Mouse (Mus musculus): ENCODE data around the gene Tmem159. TPM values are rescaled to one million over a fixed set of nuclear protein-coding genes. Genes with fewer than 3 reads are reported as not detected.

Gene Tmem159
- polyA plus RNA-seq, 1 experiment from 2014 or later = 40.4 TPM

GRCm38 (mm10) chr7:120097845-120098244 is 4.3 kb upstream of the Tmem159 start:
- Histone ChIP-seq H3K27me3 (ENCODE audit: insufficient read depth, low read length) (no peaks in the 10 kb centered on the region), H3K4me3 (ENCODE audit: low read length) (no peak overlapping the region), H3K9me3 (ENCODE audit: low read length) (no peaks in the 10 kb centered on the region), H3K27ac (ENCODE audit: low read length) (no peak overlapping the region), H3K4me2 (replicated peaks; ENCODE audit: low read depth, low read length) (peak overlapping the region; percentile 15; the same call in 1 of the 2 replicates), H3K4me1 (ENCODE audit: insufficient read depth, low read length) (0 out of 2 replicates have a peak, but pooled peaks cover under 1% of the 10 kb centered on the region), H3K36me3 (ENCODE audit: insufficient read depth, low read length) (no peaks in the 10 kb centered on the region), H3K9ac (replicated peaks; ENCODE audit: low read length) (no peak overlapping the region)
- ATAC-seq (ENCODE audit: low FRiP score, low TSS enrichment) = peak; percentile 55
- 6% methylated on average over 7 of the region's 7 CpGs for WGBS

- no peak overlapping the region for H3K27ac ChIP-seq (ENCODE audit: low read length)
- H3K4me2 ChIP-seq (replicated peaks; ENCODE audit: low read depth, low read length) = no peak overlapping the region; the same call in 1 of the 2 replicates
- H3K27me3 ChIP-seq (ENCODE audit: insufficient read depth, low read length) = no peaks in the 10 kb centered on the region
- H3K4me3 ChIP-seq (ENCODE audit: low read length) = no peak overlapping the region
- no peak overlapping the region for H3K9ac ChIP-seq (replicated peaks; ENCODE audit: low read length)
- WGBS = 24% methylated on average over 9 of the region's 9 CpGs
- no peaks in the 10 kb centered on the region for H3K36me3 ChIP-seq (ENCODE audit: insufficient read depth, low read length)
- ATAC-seq (ENCODE audit: low FRiP score, low TSS enrichment) = 0 out of 2 replicates have a peak, but pooled peaks have one; percentile 44
- no peaks in the 10 kb centered on the region for H3K9me3 ChIP-seq (ENCODE audit: low read length)
- peaks cover 6% of the 10 kb centered on the region for H3K4me1 ChIP-seq (ENCODE audit: insufficient read depth, low read length)
Measured at GRCm38 (mm10) chr7:120098403-120098802, 3.8 kb upstream of the Tmem159 start.

- Histone ChIP-seq H3K27ac (ENCODE audit: low read length) (no peak overlapping the region), H3K9ac (replicated peaks; ENCODE audit: low read length) (peak overlapping the region; percentile 78), H3K4me3 (ENCODE audit: low read length) (peak overlapping the region; percentile 69), H3K4me1 (ENCODE audit: insufficient read depth, low read length) (peaks cover 9% of the 10 kb centered on the region), H3K4me2 (replicated peaks; ENCODE audit: low read depth, low read length) (peak overlapping the region; percentile 93), H3K36me3 (ENCODE audit: insufficient read depth, low read length) (no peaks in the 10 kb centered on the region; the same call in 1 of the 2 replicates), H3K27me3 (ENCODE audit: insufficient read depth, low read length) (no peaks in the 10 kb centered on the region), H3K9me3 (ENCODE audit: low read length) (no peaks in the 10 kb centered on the region)
- 2% methylated on average over 25 of the region's 25 CpGs for WGBS
- ATAC-seq (ENCODE audit: low FRiP score, low TSS enrichment) = peak; percentile 40; the same call in 1 of the 2 replicates
Measured at GRCm38 (mm10) chr7:120103019-120103567, 940 bp downstream of the Tmem159 start.

- no peaks in the 10 kb centered on the region; the same call in 1 of the 2 replicates for H3K36me3 ChIP-seq (ENCODE audit: insufficient read depth, low read length)
- no peak overlapping the region for H3K9ac ChIP-seq (replicated peaks; ENCODE audit: low read length)
- no peak for ATAC-seq (ENCODE audit: low FRiP score, low TSS enrichment)
- H3K9me3 ChIP-seq (ENCODE audit: low read length) = no peaks in the 10 kb centered on the region
- peaks cover 9% of the 10 kb centered on the region for H3K4me1 ChIP-seq (ENCODE audit: insufficient read depth, low read length)
- no peak overlapping the region for H3K4me3 ChIP-seq (ENCODE audit: low read length)
- no peak overlapping the region for H3K4me2 ChIP-seq (replicated peaks; ENCODE audit: low read depth, low read length)
- H3K27ac ChIP-seq (ENCODE audit: low read length) = no peak overlapping the region
- H3K27me3 ChIP-seq (ENCODE audit: insufficient read depth, low read length) = no peaks in the 10 kb centered on the region
- WGBS = 76% methylated on average over 3 of the region's 3 CpGs
Measured at GRCm38 (mm10) chr7:120104975-120105374, 2.8 kb downstream of the Tmem159 start.

- H3K4me3 ChIP-seq (ENCODE audit: low read length) = no peak overlapping the region
- no peaks in the 10 kb centered on the region; the same call in 1 of the 2 replicates for H3K36me3 ChIP-seq (ENCODE audit: insufficient read depth, low read length)
- H3K9me3 ChIP-seq (ENCODE audit: low read length) = no peaks in the 10 kb centered on the region
- no peak overlapping the region for H3K27ac ChIP-seq (ENCODE audit: low read length)
- H3K27me3 ChIP-seq (ENCODE audit: insufficient read depth, low read length) = no peaks in the 10 kb centered on the region
- no peak overlapping the region for H3K4me2 ChIP-seq (replicated peaks; ENCODE audit: low read depth, low read length)
- ATAC-seq (ENCODE audit: low FRiP score, low TSS enrichment) = no peak
- WGBS = 53% methylated on average over 2 of the region's 2 CpGs
- H3K4me1 ChIP-seq (ENCODE audit: insufficient read depth, low read length) = peaks cover 9% of the 10 kb centered on the region
- H3K9ac ChIP-seq (replicated peaks; ENCODE audit: low read length) = no peak overlapping the region
Measured at GRCm38 (mm10) chr7:120106356-120106755, 4.2 kb downstream of the Tmem159 start.

- Histone ChIP-seq H3K4me3 (ENCODE audit: low read length) (no peak overlapping the region), H3K9ac (replicated peaks; ENCODE audit: low read length) (no peak overlapping the region), H3K9me3 (ENCODE audit: low read length) (no peaks in the 10 kb centered on the region), H3K27me3 (ENCODE audit: insufficient read depth, low read length) (no peaks in the 10 kb centered on the region), H3K4me1 (ENCODE audit: insufficient read depth, low read length) (no peaks in the 10 kb centered on the region), H3K4me2 (replicated peaks; ENCODE audit: low read depth, low read length) (no peak overlapping the region), H3K27ac (ENCODE audit: low read length) (no peak overlapping the region), H3K36me3 (ENCODE audit: insufficient read depth, low read length) (peaks cover 4% of the 10 kb centered on the region)
- 85% methylated on average over 5 of the region's 5 CpGs for WGBS
- no peak for ATAC-seq (ENCODE audit: low FRiP score, low TSS enrichment)
Measured at GRCm38 (mm10) chr7:120109676-120110075, 7.5 kb downstream of the Tmem159 start.

GRCm38 (mm10) chr7:120116976-120117375 is 14.8 kb downstream of the Tmem159 start:
- no peak overlapping the region for H3K9ac ChIP-seq (replicated peaks; ENCODE audit: low read length)

GRCm38 (mm10) chr7:120117529-120117928 is 15.4 kb downstream of the Tmem159 start:
- WGBS = 34% methylated on average over 6 of the region's 6 CpGs
- H3K4me2 ChIP-seq (replicated peaks; ENCODE audit: low read depth, low read length) = no peak overlapping the region

More at GRCm38 (mm10) chr7:120116976-120117375, 14.8 kb downstream of the Tmem159 start:
- Histone ChIP-seq H3K4me2 (replicated peaks; ENCODE audit: low read depth, low read length) (no peak overlapping the region), H3K9me3 (ENCODE audit: low read length) (no peaks in the 10 kb centered on the region), H3K27ac (ENCODE audit: low read length) (no peak overlapping the region), H3K4me1 (ENCODE audit: insufficient read depth, low read length) (no peaks in the 10 kb centered on the region), H3K27me3 (ENCODE audit: insufficient read depth, low read length) (no peaks in the 10 kb centered on the region), H3K4me3 (ENCODE audit: low read length) (no peak overlapping the region), H3K36me3 (ENCODE audit: insufficient read depth, low read length) (peaks cover 22% of the 10 kb centered on the region; the same call in 1 of the 2 replicates)
- 82% methylated on average over 5 of the region's 5 CpGs for WGBS
- no peak for ATAC-seq (ENCODE audit: low FRiP score, low TSS enrichment)

GRCm38 (mm10) chr7:120123776-120124175 is 21.6 kb downstream of the Tmem159 start:
- WGBS = 81% methylated on average over 4 of the region's 4 CpGs
- Histone ChIP-seq H3K36me3 (ENCODE audit: insufficient read depth, low read length) (peaks cover 14% of the 10 kb centered on the region; the same call in 1 of the 2 replicates), H3K9me3 (ENCODE audit: low read length) (no peaks in the 10 kb centered on the region), H3K27ac (ENCODE audit: low read length) (no peak overlapping the region), H3K4me2 (replicated peaks; ENCODE audit: low read depth, low read length) (no peak overlapping the region), H3K4me3 (ENCODE audit: low read length) (no peak overlapping the region), H3K27me3 (ENCODE audit: insufficient read depth, low read length) (no peaks in the 10 kb centered on the region), H3K9ac (replicated peaks; ENCODE audit: low read length) (no peak overlapping the region), H3K4me1 (ENCODE audit: insufficient read depth, low read length) (peaks cover 26% of the 10 kb centered on the region)
- no peak for ATAC-seq (ENCODE audit: low FRiP score, low TSS enrichment)

More at GRCm38 (mm10) chr7:120117529-120117928, 15.4 kb downstream of the Tmem159 start:
- H3K4me3 ChIP-seq (ENCODE audit: low read length) = no peak overlapping the region
- peaks cover 22% of the 10 kb centered on the region; the same call in 1 of the 2 replicates for H3K36me3 ChIP-seq (ENCODE audit: insufficient read depth, low read length)
- no peak overlapping the region for H3K9ac ChIP-seq (replicated peaks; ENCODE audit: low read length)
- ATAC-seq (ENCODE audit: low FRiP score, low TSS enrichment) = no peak
- no peaks in the 10 kb centered on the region for H3K4me1 ChIP-seq (ENCODE audit: insufficient read depth, low read length)
- H3K9me3 ChIP-seq (ENCODE audit: low read length) = no peaks in the 10 kb centered on the region
- H3K27me3 ChIP-seq (ENCODE audit: insufficient read depth, low read length) = no peaks in the 10 kb centered on the region
- H3K27ac ChIP-seq (ENCODE audit: low read length) = no peak overlapping the region

GRCm38 (mm10) chr7:120124844-120125243 is 22.7 kb downstream of the Tmem159 start:
- no peaks in the 10 kb centered on the region for H3K9me3 ChIP-seq (ENCODE audit: low read length)
- peak; percentile 91 for ATAC-seq (ENCODE audit: low FRiP score, low TSS enrichment)
- 3% methylated on average over 3 of the region's 3 CpGs for WGBS
- H3K4me3 ChIP-seq (ENCODE audit: low read length) = no peak overlapping the region
- peaks cover 26% of the 10 kb centered on the region for H3K4me1 ChIP-seq (ENCODE audit: insufficient read depth, low read length)
- peaks cover 13% of the 10 kb centered on the region; the same call in 1 of the 2 replicates for H3K36me3 ChIP-seq (ENCODE audit: insufficient read depth, low read length)
- H3K27ac ChIP-seq (ENCODE audit: low read length) = peak overlapping the region; percentile 68
- 0 out of 2 replicates have a peak overlapping the region, but pooled peaks have one; percentile 10 for H3K9ac ChIP-seq (replicated peaks; ENCODE audit: low read length)
- H3K4me2 ChIP-seq (replicated peaks; ENCODE audit: low read depth, low read length) = no peak overlapping the region
- no peaks in the 10 kb centered on the region for H3K27me3 ChIP-seq (ENCODE audit: insufficient read depth, low read length)

All from kidney, embryonic 16.5 days (tissue).